Mouse (Mus musculus): Measurements from ENCODE around the gene Gm20388.

GRCm38 (mm10) chr8:121525111-121525818, 1614.6 kb downstream of the Gm20388 start:
- TF ChIP-seq POLR2A (IDR thresholded peaks at IDR 0.05; ENCODE audit: insufficient read depth, low read depth, low read length): no peak
- no peak for TF ChIP-seq CTCF (IDR thresholded peaks at IDR 0.05; ENCODE audit: insufficient read depth, low read depth, low read length)

Measured in olfactory bulb, adult 2 months (tissue).